Mouse (Mus musculus) liver, embryonic 12.5 days (tissue): ENCODE results near the gene Ushbp1. TPM values are rescaled to one million over a fixed set of nuclear protein-coding genes. Genes with fewer than 3 reads are reported as not detected.

ENCODE experiments used
- ATAC-seq: fragments of 200-750 bp; cut with Nextera tagmentation; 2 replicates; pipeline ENCODE4 v1.8.0; 2017; ENCODE audit warnings: moderate number of reproducible peaks, mild to moderate bottlenecking, moderate library complexity
- H3K27ac ChIP-seq: fragments of 300-500 bp; sonication (generic); 2 replicates; pipeline ENCODE4 v1.5.1; 2016; ENCODE audit warnings: mild to moderate bottlenecking
- H3K27me3 ChIP-seq: fragments of 300-500 bp; sonication (generic); replicated peaks from 2 replicates; pipeline ENCODE4 v1.6.1; 2016; ENCODE audit warnings: mild to moderate bottlenecking, moderate library complexity
- H3K36me3 ChIP-seq: fragments of 300-500 bp; sonication (generic); 2 replicates; pipeline ENCODE4 v1.6.1; 2016; ENCODE audit warnings: mild to moderate bottlenecking, moderate library complexity
- H3K4me1 ChIP-seq: fragments of 300-500 bp; sonication (generic); 2 replicates; pipeline ENCODE4 v1.6.1; 2016
- H3K4me2 ChIP-seq: fragments of 300-500 bp; sonication (generic); 2 replicates; pipeline ENCODE4 v1.6.1; 2016; ENCODE audit warnings: mild to moderate bottlenecking, moderate library complexity
- H3K4me3 ChIP-seq: fragments of 300-500 bp; sonication (generic); 2 replicates; pipeline ENCODE4 v1.5.1; 2016; ENCODE audit warnings: mild to moderate bottlenecking, moderate library complexity
- H3K9ac ChIP-seq: fragments of 300-500 bp; sonication (generic); 2 replicates; pipeline ENCODE4 v1.6.1; 2016; ENCODE audit warnings: mild to moderate bottlenecking, moderate library complexity
- H3K9me3 ChIP-seq: fragments of 300-500 bp; sonication (generic); replicated peaks from 2 replicates; pipeline ENCODE4 v1.6.1; 2016; ENCODE audit warnings: mild to moderate bottlenecking, moderate library complexity
- WGBS: fragments of 180-500 bp; shearing (Covaris S2); methylation state at CpG from one replicate; pipeline ENCODE4 v1.1.7; 2016; ENCODE audit not compliant: insufficient replicate concordance; 5-methylcytosine and 5-hydroxymethylcytosine counted together
- polyA plus RNA-seq: library from polyadenylated mRNA; unstranded; fragments of >200 nt; fragmentation: Nextera tagmentation; extraction: Ambion mirVana; gene quantifications from 2 replicates; pipeline ENCODE4 v1.2.1, GENCODE M21; 2016

The Ushbp1 gene
- polyA plus RNA-seq, 1 experiment from 2014 or later = 3.6 TPM

DNA sequence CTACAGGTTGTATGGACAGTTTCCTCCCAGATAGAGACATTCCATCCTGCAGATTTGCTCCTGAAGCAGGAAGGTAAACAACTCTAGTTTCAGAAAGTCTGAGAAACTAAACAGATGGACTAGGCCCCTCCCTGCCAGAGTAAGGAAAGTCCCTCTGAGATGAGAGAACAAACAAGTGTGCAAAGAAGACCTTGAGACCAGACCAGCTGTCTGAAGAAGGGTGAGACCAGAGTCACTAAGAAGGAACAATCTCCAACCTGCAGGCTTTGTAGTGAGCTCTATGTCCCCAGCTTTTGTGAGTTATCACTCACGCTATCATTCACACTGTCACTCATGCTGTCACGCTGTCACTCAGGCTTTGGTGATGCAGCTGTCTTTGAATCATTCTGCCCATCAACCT lies 3.9 kb downstream of the Ushbp1 start:
- Histone ChIP-seq H3K4me2 (no peak overlapping the region), H3K4me1 (peaks cover 26% of the 10 kb centered on the region), H3K27me3 (no peaks in the 10 kb centered on the region), H3K27ac (no peak overlapping the region), H3K4me3 (no peak overlapping the region), H3K36me3 (no peaks in the 10 kb centered on the region), H3K9ac (no peak overlapping the region), H3K9me3 (no peaks in the 10 kb centered on the region)
- WGBS = 66% methylated on average over 2 of the region's 2 CpGs
- no peak for ATAC-seq

DNA sequence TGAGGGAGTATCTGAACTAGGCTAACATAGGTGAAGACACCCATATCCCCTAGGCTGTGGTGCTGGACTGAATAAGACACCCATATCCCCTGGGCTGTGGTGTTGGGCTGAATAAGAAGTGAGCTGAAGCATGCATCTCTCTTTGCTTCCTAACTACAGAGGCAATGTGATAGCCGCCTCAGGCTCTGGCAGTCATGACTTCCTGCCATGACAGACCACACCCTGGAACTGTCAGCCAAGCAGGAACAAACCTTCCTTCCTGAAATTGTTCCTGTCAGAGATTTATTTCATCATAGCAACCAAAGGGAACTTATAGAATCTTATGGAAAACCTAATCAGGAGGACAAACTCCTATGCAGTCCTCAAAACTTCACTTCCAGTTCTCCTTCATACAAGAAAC lies 7.3 kb downstream of the Ushbp1 start:
- no peaks in the 10 kb centered on the region for H3K9me3 ChIP-seq
- 35% methylated on average over 1 of the region's 1 CpGs for WGBS
- no peak overlapping the region for H3K9ac ChIP-seq
- H3K4me3 ChIP-seq = no peak overlapping the region
- peaks cover under 1% of the 10 kb centered on the region; the same call in 1 of the 2 replicates for H3K27me3 ChIP-seq
- H3K4me1 ChIP-seq = peaks cover 11% of the 10 kb centered on the region
- no peak overlapping the region for H3K4me2 ChIP-seq
- ATAC-seq = no peak
- H3K36me3 ChIP-seq = no peaks in the 10 kb centered on the region
- H3K27ac ChIP-seq = no peak overlapping the region

DNA sequence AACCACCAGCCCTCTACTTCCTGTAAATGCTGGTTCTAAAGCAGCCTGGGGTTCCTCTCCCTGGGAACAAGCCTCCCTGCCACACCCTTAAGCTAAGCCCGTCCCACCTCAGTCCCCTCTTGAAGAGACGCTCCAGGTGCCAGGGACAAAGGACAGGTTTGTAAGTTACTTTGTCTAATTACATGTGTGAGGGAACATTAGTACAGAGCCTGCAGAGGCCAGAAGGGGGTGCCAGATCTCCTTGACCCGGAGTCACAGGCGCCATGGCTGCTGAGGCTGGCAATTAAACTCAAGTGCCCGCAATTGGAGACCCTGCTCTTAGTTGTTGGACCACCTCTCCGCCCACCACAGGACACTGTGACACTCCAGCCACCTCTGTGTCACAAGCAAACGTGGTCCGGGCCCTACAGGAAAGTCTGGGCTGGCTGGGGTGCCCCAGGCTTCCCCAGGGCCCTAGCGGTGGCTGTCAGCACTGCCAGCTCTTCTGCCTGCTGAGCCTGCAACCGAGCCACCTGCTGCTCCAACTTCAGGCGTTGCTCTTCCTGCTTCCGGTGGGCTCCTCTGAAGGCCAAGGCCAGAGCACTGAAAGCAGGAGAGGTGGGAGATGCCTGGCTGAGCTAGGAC lies 10.3 kb downstream of the Ushbp1 start:
- Histone ChIP-seq H3K27ac (no peak overlapping the region), H3K36me3 (no peaks in the 10 kb centered on the region), H3K4me1 (peaks cover 30% of the 10 kb centered on the region), H3K9me3 (no peaks in the 10 kb centered on the region), H3K4me2 (no peak overlapping the region), H3K27me3 (peaks cover 29% of the 10 kb centered on the region), H3K9ac (no peak overlapping the region), H3K4me3 (no peak overlapping the region)
- WGBS = 61% methylated on average over 12 of the region's 12 CpGs
- ATAC-seq = no peak

DNA sequence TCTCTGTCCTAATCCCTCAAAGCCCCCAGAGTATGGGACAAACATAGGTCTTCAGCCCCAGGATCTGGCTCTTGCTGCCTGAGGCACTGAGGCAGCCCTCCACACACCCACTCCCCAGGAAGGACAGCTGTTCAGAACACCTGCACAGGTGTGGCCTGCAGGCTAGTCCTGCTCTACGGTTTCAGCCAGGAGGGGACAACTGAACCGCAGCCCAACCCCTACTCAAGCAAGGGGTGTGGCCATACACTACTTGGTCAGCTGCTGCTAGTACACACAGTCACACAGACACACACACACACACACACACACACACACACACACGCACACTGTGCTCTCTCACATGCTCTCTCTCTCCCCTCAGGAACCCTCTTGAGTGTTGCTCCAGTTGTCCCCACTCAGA lies 11.7 kb downstream of the Ushbp1 start:
- Histone ChIP-seq H3K9ac (no peak overlapping the region), H3K4me1 (peaks cover 44% of the 10 kb centered on the region), H3K36me3 (no peaks in the 10 kb centered on the region), H3K27ac (peak overlapping the region; percentile 69), H3K9me3 (no peaks in the 10 kb centered on the region), H3K27me3 (peaks cover 44% of the 10 kb centered on the region), H3K4me2 (peak overlapping the region; percentile 95), H3K4me3 (no peak overlapping the region)
- no peak for ATAC-seq
- WGBS = 37% methylated on average over 2 of the region's 3 CpGs

DNA sequence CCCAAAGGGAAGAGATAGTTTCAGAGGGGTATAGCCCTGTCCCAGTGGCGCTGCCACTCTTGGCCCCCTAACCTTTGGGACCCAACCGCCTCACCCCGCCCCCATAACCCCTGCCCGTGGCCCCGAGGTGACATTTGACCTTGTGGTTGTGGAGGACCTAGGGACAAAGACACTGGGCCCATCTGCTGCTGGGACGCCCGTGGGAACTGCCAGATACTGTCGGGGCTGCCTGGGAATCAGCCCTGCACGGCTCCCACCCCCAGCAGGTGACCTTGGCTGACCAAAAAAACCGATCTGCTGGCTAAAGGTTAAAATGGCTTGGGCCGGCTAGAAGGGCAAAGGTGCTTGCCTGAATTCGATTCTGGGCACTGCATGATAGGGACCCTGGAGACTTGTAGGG lies 12.2 kb downstream of the Ushbp1 start:
- Histone ChIP-seq H3K27me3 (peaks cover 49% of the 10 kb centered on the region), H3K4me3 (no peak overlapping the region), H3K9ac (no peak overlapping the region), H3K27ac (peak overlapping the region; percentile 69), H3K4me2 (peak overlapping the region; percentile 95), H3K4me1 (peaks cover 46% of the 10 kb centered on the region), H3K9me3 (no peaks in the 10 kb centered on the region), H3K36me3 (peaks cover under 1% of the 10 kb centered on the region; the same call in 1 of the 2 replicates)
- WGBS = 47% methylated on average over 12 of the region's 12 CpGs
- no peak for ATAC-seq

DNA sequence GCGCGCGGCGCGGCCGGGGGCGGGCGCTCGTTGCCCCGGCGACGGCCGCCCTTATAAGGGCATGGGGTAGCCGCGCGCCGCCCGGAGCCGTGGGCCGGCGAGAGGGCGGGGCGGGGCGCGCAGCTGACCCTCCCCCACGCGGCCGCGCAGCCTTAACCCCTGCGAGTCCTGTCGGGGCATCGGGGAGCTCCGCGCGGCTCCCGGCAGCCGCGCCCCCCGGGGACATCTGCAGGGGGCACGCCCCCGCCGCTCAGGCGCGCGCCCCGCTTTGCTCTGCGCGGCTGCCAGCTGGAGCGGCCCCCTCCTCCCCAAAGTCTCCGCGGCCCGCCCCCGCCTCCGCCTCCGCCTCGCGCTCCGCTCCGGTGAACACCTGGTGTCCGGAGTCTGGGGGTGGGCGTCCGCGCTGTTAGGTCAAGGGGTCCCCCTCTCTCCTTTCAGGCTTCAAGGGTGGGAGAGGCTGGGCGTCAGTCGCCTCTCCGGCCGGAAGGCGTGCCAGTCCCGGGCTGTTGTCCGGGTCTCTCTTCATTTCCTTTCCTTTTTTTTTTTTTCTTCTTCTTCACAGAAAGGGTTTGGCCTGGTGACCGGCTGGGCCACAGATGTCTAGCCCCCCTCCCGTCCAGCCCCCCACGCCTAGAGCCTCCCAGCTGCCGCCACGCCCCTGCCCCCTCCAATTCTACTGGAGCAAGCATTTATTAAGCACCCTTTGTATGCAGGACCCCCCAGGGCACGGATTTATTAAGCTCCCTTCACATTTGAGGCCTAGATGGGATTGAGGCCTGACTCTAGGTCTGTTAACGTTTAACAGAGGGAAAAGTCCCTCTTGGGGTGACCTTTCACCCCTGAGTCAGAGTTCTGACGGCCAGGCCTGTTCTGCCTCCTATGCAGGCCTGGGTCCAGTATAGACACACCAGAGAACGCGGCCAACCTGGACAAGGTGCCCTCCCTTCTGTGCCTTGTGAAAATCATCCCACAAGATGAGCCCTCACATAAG lies 13.3 kb downstream of the Ushbp1 start:
- peaks cover 60% of the 10 kb centered on the region for H3K27me3 ChIP-seq
- H3K4me2 ChIP-seq = peak overlapping the region; percentile 95
- H3K4me3 ChIP-seq = peak overlapping the region; percentile 66
- ATAC-seq = peak; percentile 78
- WGBS = 6% methylated on average over 73 of the region's 80 CpGs
- H3K4me1 ChIP-seq = peaks cover 52% of the 10 kb centered on the region
- peaks cover 9% of the 10 kb centered on the region for H3K36me3 ChIP-seq
- peak overlapping the region; percentile 61 for H3K9ac ChIP-seq
- no peaks in the 10 kb centered on the region for H3K9me3 ChIP-seq
- H3K27ac ChIP-seq = peak overlapping the region; percentile 69

DNA sequence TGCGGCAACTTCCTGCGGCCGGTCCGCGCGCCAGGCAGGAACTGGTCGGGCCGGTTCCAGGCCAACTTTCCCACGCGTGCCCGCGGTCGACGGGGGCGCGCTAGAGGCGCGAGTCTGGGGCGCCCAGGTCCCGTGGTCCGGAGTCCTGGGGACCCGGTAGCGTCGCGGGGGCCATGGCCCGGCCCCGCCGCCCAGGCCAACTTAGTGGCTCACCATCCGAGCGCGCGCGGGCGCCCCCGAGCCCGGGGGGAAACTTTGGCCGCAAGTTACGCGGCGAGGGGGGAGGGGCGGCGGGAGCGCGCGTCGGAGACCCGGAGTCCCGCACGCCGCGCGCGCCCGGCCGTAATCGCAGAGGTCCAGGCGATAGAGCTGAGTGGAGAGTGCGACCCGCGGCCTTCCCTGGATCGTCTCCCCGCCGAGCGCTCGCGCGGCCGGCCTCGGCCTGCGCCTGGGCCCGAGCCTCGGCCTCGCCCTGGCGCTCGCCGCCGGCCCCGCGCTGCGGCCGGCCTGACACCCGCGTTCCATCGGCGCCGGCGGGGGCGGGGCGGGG lies 14.1 kb downstream of the Ushbp1 start, which contains the start of gene Nr2f6:
TSS of gene Nr2f6 (minus strand) at position 540 of the 550 bp plus-strand sequence.
- Histone ChIP-seq H3K9ac (peak within 1 kb of the TSS; percentile 74), H3K4me1 (peaks cover 60% of the 10 kb centered on the region), H3K27me3 (peaks cover 68% of the 10 kb centered on the region)

DNA sequence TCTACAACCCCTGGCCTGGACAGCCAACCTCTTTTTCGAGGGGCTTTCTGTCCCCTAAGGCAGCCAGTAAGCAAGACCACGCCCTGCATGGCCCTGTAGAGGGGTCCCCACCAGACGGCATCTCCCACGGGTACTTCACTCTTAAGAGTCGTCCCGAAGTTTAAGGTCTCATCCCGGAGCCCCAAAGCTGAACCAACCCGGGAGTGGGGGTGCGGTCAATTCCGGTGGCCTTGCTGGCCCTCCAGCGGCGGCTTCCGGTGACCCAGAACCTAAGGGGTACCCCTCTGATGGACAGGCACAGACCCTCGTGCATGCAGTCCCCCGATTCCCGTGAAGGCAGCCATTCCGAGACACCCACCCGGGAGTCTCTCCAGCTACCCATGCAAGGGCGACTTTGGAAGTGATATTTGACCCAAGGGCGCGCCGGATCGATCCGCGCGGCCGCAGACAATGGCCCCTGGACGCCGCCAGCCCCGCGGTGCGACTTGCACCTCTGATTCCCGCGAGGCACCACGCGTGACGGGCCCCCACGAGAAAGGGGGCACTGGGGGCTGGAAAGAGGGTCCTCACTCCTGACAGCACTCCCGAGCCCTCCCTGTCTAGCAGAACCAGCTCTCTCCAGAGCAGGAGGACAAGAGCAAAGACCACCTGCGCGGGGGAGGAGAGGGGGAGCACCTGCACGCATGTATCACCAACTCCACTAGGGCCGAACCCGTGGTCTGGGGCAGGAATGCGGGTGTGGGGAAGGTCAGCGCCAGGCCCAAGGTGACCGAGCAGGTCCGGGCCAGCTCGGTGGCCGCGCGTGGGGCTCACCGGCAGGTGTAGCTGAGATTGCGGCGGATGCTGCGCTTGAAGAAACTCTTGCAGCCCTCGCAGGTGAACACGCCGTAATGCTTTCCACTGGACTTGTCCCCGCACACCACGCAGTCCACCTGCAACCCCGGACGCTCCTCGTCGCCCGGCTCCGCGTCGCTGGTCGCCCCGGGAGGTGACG lies 15.1 kb downstream of the Ushbp1 start:
- peaks cover 16% of the 10 kb centered on the region for H3K36me3 ChIP-seq
- peak overlapping the region; percentile 95 for H3K4me2 ChIP-seq
- peak overlapping the region; percentile 73 for H3K27ac ChIP-seq
- no peaks in the 10 kb centered on the region for H3K9me3 ChIP-seq
- peaks cover 70% of the 10 kb centered on the region for H3K4me1 ChIP-seq
- H3K4me3 ChIP-seq = peak overlapping the region; percentile 66
- no peak for ATAC-seq
- WGBS = 6% methylated on average over 72 of the region's 72 CpGs
- peak overlapping the region; percentile 74 for H3K9ac ChIP-seq
- H3K27me3 ChIP-seq = peaks cover 77% of the 10 kb centered on the region

More for the DNA sequence above, 14.1 kb downstream of the Ushbp1 start, which contains the start of gene Nr2f6:
- peak within 1 kb of the TSS; percentile 66 for H3K4me3 ChIP-seq
- WGBS = 0% methylated on average over 67 of the region's 89 CpGs
- H3K4me2 ChIP-seq = peak within 1 kb of the TSS; percentile 95
- peaks cover 9% of the 10 kb centered on the region for H3K36me3 ChIP-seq
- H3K27ac ChIP-seq = peak within 1 kb of the TSS; percentile 73
- no peak; the same call in 1 of the 2 replicates for ATAC-seq
- H3K9me3 ChIP-seq = no peaks in the 10 kb centered on the region

DNA sequence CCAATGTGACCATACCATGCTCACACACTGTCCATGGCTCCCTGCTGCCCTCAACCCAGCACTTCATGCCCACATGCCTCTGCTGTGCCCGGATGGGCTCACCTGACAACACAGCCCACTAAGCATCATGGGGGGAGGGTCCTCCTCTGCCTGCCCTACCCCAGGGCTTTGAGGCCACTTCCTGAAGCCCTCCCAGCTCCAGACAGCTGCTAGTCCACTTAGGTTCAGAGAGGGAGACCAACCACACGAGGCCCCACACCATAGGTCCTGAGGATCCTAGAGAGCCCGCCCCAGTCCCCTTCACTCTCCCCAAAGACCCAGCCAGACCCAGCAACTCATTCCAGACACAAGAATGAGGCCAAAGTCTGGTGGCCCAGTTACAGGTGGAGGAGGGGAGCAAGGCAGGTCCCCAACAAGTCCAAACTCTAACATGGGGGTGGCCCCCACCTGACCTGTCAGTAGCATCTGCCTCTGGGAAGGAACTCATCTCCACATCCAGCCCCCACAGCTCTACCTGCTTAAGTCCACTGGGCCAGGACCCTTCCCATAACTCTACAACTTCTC lies 16.0 kb downstream of the Ushbp1 start:
- no peak for ATAC-seq
- no peaks in the 10 kb centered on the region for H3K9me3 ChIP-seq
- peaks cover 77% of the 10 kb centered on the region for H3K27me3 ChIP-seq
- H3K27ac ChIP-seq = 0 out of 2 replicates have a peak overlapping the region, but pooled peaks have one; percentile 18
- peak overlapping the region; percentile 66 for H3K4me3 ChIP-seq
- peaks cover 79% of the 10 kb centered on the region for H3K4me1 ChIP-seq
- WGBS = 49% methylated on average over 3 of the region's 3 CpGs
- H3K4me2 ChIP-seq = peak overlapping the region; percentile 95
- H3K36me3 ChIP-seq = peaks cover 25% of the 10 kb centered on the region
- peak overlapping the region; percentile 74; the same call in 1 of the 2 replicates for H3K9ac ChIP-seq

DNA sequence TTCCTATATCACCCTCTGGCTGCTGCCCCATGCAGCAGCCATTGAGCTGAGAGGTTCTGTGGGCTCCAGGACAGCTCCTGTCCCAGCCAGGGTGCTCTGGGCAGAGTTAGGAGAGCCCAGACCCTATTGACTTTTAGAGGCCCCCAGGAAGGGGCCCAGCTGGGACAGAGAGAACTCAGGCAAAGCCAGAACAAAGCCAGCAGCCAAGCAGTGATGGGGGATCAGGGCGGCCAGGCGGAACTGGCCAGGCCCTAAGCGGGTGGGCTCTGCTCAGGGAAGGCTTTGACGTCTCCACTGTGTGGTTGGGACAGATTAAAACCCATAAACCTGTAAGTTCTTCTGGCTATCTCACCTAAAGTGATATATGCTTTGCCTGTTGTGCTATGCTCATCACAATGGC lies 16.6 kb downstream of the Ushbp1 start:
- no peaks in the 10 kb centered on the region for H3K9me3 ChIP-seq
- peaks cover 77% of the 10 kb centered on the region for H3K27me3 ChIP-seq

More for the DNA sequence above, 16.6 kb downstream of the Ushbp1 start:
- no peak for ATAC-seq
- Histone ChIP-seq H3K4me3 (0 out of 2 replicates have a peak overlapping the region, but pooled peaks have one; percentile 66), H3K36me3 (peaks cover 31% of the 10 kb centered on the region), H3K27ac (no peak overlapping the region), H3K4me1 (peaks cover 81% of the 10 kb centered on the region), H3K9ac (no peak overlapping the region), H3K4me2 (peak overlapping the region; percentile 95)
- 60% methylated on average over 4 of the region's 4 CpGs for WGBS
